ENCODE assay signal across 8 mouse cellular contexts in the genomic region with DNA sequence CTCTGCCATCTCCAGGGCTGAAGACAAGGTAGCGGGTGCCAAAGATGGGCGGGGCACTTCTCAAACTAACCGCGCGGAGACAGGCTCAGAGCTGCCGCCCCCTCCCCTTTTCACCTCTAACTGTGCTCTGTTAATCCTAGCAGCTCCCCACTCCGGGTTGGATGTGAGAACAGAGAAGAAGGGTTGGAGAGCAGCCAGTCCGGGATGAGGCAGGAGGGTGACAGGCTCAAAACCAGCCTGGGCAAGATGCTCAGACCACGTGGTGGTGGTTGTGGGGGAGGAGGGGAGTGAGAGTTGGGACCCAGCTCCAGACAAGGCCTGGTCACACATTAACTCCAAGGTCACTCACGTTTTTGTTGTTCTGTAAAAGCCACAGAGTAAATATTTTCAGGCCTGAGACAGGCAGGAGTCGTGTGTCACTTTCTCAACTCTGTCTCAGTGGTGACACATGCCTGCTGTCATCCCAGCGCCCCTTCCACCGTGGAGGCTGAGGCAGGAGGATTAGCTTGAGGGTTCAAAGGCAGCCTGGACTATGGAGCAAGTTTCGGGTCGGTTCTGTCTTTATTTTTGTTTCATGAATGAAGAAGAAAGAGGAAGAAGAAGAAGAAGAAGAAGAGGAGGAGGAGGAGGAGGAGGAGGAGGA. TPM values are rescaled to one million over a fixed set of nuclear protein-coding genes. Genes with fewer than 3 reads are reported as not detected.
DNase-seq lines count a peak whose midpoint lies in the region; ATAC-seq and TF ChIP-seq lines count a peak whose summit lies in the region.

No protein-coding gene starts in this region.

- no peaks in the 10 kb centered on the region for H3K9me3 ChIP-seq in G1E (replicated peaks)
- H3K9me3 ChIP-seq in embryonic facial prominence, embryonic 13.5 days, result no peaks in the 10 kb centered on the region
- H3K9me3 ChIP-seq in hindbrain, embryonic 11.5 days (ENCODE audit: control insufficient read depth, low read length), result no peaks in the 10 kb centered on the region

- H3K36me3 ChIP-seq in G1E (replicated peaks), result no peaks in the 10 kb centered on the region
- H3K36me3 ChIP-seq in embryonic facial prominence, embryonic 13.5 days, result no peaks in the 10 kb centered on the region
- no peaks in the 10 kb centered on the region for H3K36me3 ChIP-seq in hindbrain, embryonic 11.5 days (ENCODE audit: control insufficient read depth, insufficient read depth, low read length)

- ATAC-seq in G1E (ENCODE audit: extremely low read depth, insufficient number of reproducible peaks, low FRiP score, poor library complexity, severe bottlenecking), result no peak
- no peak for ATAC-seq in embryonic facial prominence, embryonic 13.5 days (ENCODE audit: insufficient number of reproducible peaks, insufficient read depth, low FRiP score, low TSS enrichment, low read depth)
- ATAC-seq in hindbrain, embryonic 11.5 days (ENCODE audit: low FRiP score), result no peak
- no peak for ATAC-seq in megakaryocyte progenitor cell, adult 5-6 weeks (replicated peaks; ENCODE audit: poor library complexity)

- WGBS in embryonic facial prominence, embryonic 13.5 days, result 15% methylated on average over 15 of the region's 15 CpGs
- WGBS in hindbrain, embryonic 11.5 days, result 16% methylated on average over 15 of the region's 15 CpGs

- no peak overlapping the region for H3K9ac ChIP-seq in embryonic facial prominence, embryonic 13.5 days
- H3K9ac ChIP-seq in hindbrain, embryonic 11.5 days (ENCODE audit: low read depth, low read length), result no peak overlapping the region; the same call in 1 of the 2 replicates

- no peak overlapping the region for H3K27ac ChIP-seq in embryonic facial prominence, embryonic 13.5 days
- H3K27ac ChIP-seq in hindbrain, embryonic 11.5 days (ENCODE audit: low read depth, low read length), result no peak overlapping the region

- peak; percentile 64 for DNase-seq in layer of hippocampus, adult 11-12 months (ENCODE audit: low spot score)
- DNase-seq in layer of hippocampus, adult 9-10 months (ENCODE audit: low spot score), result no peak
- no peak for DNase-seq in G1E (ENCODE audit: low spot score)
- peak; percentile 39 for DNase-seq in hindbrain, embryonic 11.5 days (ENCODE audit: low spot score)
- peak; percentile 22 to 45 for DNase-seq in layer of hippocampus, postnatal 25 days (ENCODE audit: extremely low spot score in 1 of 2, low spot score in 1 of 2)
- peak; percentile 44 for DNase-seq in neural tube, embryonic 10.5 days (ENCODE audit: extremely low spot score, low spot score)

- H3K4me3 ChIP-seq in G1E (ENCODE audit: low read depth, low read length), result peak overlapping the region; percentile 77; the same call in 1 of the 2 replicates
- peak overlapping the region; percentile 74 for H3K4me3 ChIP-seq in embryonic facial prominence, embryonic 13.5 days
- H3K4me3 ChIP-seq in hindbrain, embryonic 11.5 days (ENCODE audit: low read depth, low read length), result peak overlapping the region; percentile 81

- no peak for TF ChIP-seq CTCF in G1E (IDR thresholded peaks at IDR 0.05; ENCODE audit: low read depth, low read length)

- peak overlapping the region; percentile 89 for H3K4me2 ChIP-seq in embryonic facial prominence, embryonic 13.5 days
- H3K4me2 ChIP-seq in hindbrain, embryonic 11.5 days (replicated peaks; ENCODE audit: low read depth, low read length), result peak overlapping the region; percentile 93

- H3K27me3 ChIP-seq in G1E (ENCODE audit: insufficient read depth, low read length), result peaks cover 63% of the 10 kb centered on the region
- peaks cover 20% of the 10 kb centered on the region for H3K27me3 ChIP-seq in embryonic facial prominence, embryonic 13.5 days
- peaks cover 34% of the 10 kb centered on the region for H3K27me3 ChIP-seq in hindbrain, embryonic 11.5 days (ENCODE audit: control insufficient read depth, insufficient read depth, low read length)

- peaks cover 61% of the 10 kb centered on the region for H3K4me1 ChIP-seq in G1E (ENCODE audit: insufficient read depth, low read depth, low read length)
- peaks cover 44% of the 10 kb centered on the region for H3K4me1 ChIP-seq in embryonic facial prominence, embryonic 13.5 days
- H3K4me1 ChIP-seq in hindbrain, embryonic 11.5 days (replicated peaks; ENCODE audit: control insufficient read depth, insufficient read depth, low read length), result peaks cover 2% of the 10 kb centered on the region

RNA-seq across cellular contexts. Expression of gene Nfic, which starts 23.8 kb away (rescaled TPM):
- total RNA-seq in G1E (2014; fragmentation: Nextera tagmentation) (6.9 and 9.5 TPM in 2 replicates), G1E (2017) (0.52 and 0.66 TPM in 2 replicates)
- polyA plus RNA-seq in G1E (2012), result 16.1 and 19.3 TPM in 2 replicates
- 87.0 and 96.1 TPM in 2 replicates for polyA plus RNA-seq in embryonic facial prominence, embryonic 13.5 days (2015; fragmentation: Nextera tagmentation; extraction: Ambion mirVana)
- polyA plus RNA-seq in hindbrain, embryonic 11.5 days (2014; fragmentation: Nextera tagmentation; extraction: Ambion mirVana), result 10.9 and 11.9 TPM in 2 replicates
- total RNA-seq in layer of hippocampus, postnatal 25 days (2021), result 10 to 100 TPM; 59.5 to 66.8 TPM
- 35.5 and 36.8 TPM in 2 replicates for total RNA-seq in megakaryocyte progenitor cell, adult 5-6 weeks (2015)
- total RNA-seq in megakaryocyte progenitor cell, adult 5-6 weeks (2017), result 4.0 and 5.0 TPM in 2 replicates

RNA-seq across cellular contexts. Expression of gene Smim24, which starts 38.8 kb away (rescaled TPM):
- 6.5 and 13.8 TPM in 2 replicates for total RNA-seq in G1E (2014; fragmentation: Nextera tagmentation)
- 1.9 and 3.5 TPM in 2 replicates for total RNA-seq in G1E (2017)
- 1.6 and 1.8 TPM in 2 replicates for polyA plus RNA-seq in G1E (2012)
- 3.1 and 7.1 TPM in 2 replicates for polyA plus RNA-seq in embryonic facial prominence, embryonic 13.5 days (2015; fragmentation: Nextera tagmentation; extraction: Ambion mirVana)
- 2.7 and 4.1 TPM in 2 replicates for polyA plus RNA-seq in hindbrain, embryonic 11.5 days (2014; fragmentation: Nextera tagmentation; extraction: Ambion mirVana)
- total RNA-seq in layer of hippocampus, postnatal 25 days (2021), result 1 to 10 TPM; 1.4 to 3.1 TPM
- 31.0 and 31.4 TPM in 2 replicates for total RNA-seq in megakaryocyte progenitor cell, adult 5-6 weeks (2015)
- total RNA-seq in megakaryocyte progenitor cell, adult 5-6 weeks (2017), result 7.5 and 17.1 TPM in 2 replicates

RNA-seq across cellular contexts. Expression of gene Gm48552, which starts 42.8 kb away (rescaled TPM):
- total RNA-seq in G1E (2014; fragmentation: Nextera tagmentation) (1.2 and 3.1 TPM in 2 replicates), G1E (2017) (0.38 and 0.93 TPM in 2 replicates)
- 7.2 and 7.4 TPM in 2 replicates for polyA plus RNA-seq in G1E (2012)
- 1.2 and 1.5 TPM in 2 replicates for polyA plus RNA-seq in embryonic facial prominence, embryonic 13.5 days (2015; fragmentation: Nextera tagmentation; extraction: Ambion mirVana)
- 0.49 and 1.0 TPM in 2 replicates for polyA plus RNA-seq in hindbrain, embryonic 11.5 days (2014; fragmentation: Nextera tagmentation; extraction: Ambion mirVana)
- 1 to 10 TPM; 3.2 to 4.7 TPM for total RNA-seq in layer of hippocampus, postnatal 25 days (2021)
- total RNA-seq in megakaryocyte progenitor cell, adult 5-6 weeks (2015), result not detected in 2 replicates
- 0.46 TPM in 1 of 2 replicates, not detected in the other for total RNA-seq in megakaryocyte progenitor cell, adult 5-6 weeks (2017)

RNA-seq across cellular contexts. Expression of gene Gm48551, which starts 47.4 kb away (rescaled TPM):
- total RNA-seq in G1E (2014; fragmentation: Nextera tagmentation) (1.1 TPM in 1 of 2 replicates, not detected in the other), G1E (2017) (2.6 and 4.1 TPM in 2 replicates)
- polyA plus RNA-seq in G1E (2012), result 0.72 and 1.3 TPM in 2 replicates
- 4.1 and 5.0 TPM in 2 replicates for polyA plus RNA-seq in embryonic facial prominence, embryonic 13.5 days (2015; fragmentation: Nextera tagmentation; extraction: Ambion mirVana)
- 2.2 and 3.2 TPM in 2 replicates for polyA plus RNA-seq in hindbrain, embryonic 11.5 days (2014; fragmentation: Nextera tagmentation; extraction: Ambion mirVana)
- total RNA-seq in layer of hippocampus, postnatal 25 days (2021), result 1 to 10 TPM; 2.6 to 3.7 TPM
- 2.6 and 3.0 TPM in 2 replicates for total RNA-seq in megakaryocyte progenitor cell, adult 5-6 weeks (2015)
- 0.62 and 1.7 TPM in 2 replicates for total RNA-seq in megakaryocyte progenitor cell, adult 5-6 weeks (2017)

RNA-seq across cellular contexts. Expression of gene Dohh, which starts 47.4 kb away (rescaled TPM):
- total RNA-seq in G1E (2014; fragmentation: Nextera tagmentation) (9.6 and 11.9 TPM in 2 replicates), G1E (2017) (60.4 and 69.7 TPM in 2 replicates)
- 186 and 220 TPM in 2 replicates for polyA plus RNA-seq in G1E (2012)
- 67.8 and 71.8 TPM in 2 replicates for polyA plus RNA-seq in embryonic facial prominence, embryonic 13.5 days (2015; fragmentation: Nextera tagmentation; extraction: Ambion mirVana)
- polyA plus RNA-seq in hindbrain, embryonic 11.5 days (2014; fragmentation: Nextera tagmentation; extraction: Ambion mirVana), result 44.8 and 52.6 TPM in 2 replicates
- total RNA-seq in layer of hippocampus, postnatal 25 days (2021), result 10 to 100 TPM; 79.1 to 87.1 TPM
- 9.3 and 13.7 TPM in 2 replicates for total RNA-seq in megakaryocyte progenitor cell, adult 5-6 weeks (2015)
- 36.5 and 52.5 TPM in 2 replicates for total RNA-seq in megakaryocyte progenitor cell, adult 5-6 weeks (2017)

Comparison
In these comparisons a context has a peak if more than half of its experiments do, and no peak if none do; other contexts are left out.
1. DNase-seq: peak in layer of hippocampus, adult 11-12 months (single experiment), hindbrain, embryonic 11.5 days (single experiment), layer of hippocampus, postnatal 25 days (2 of 2) and neural tube, embryonic 10.5 days (single experiment); none in layer of hippocampus, adult 9-10 months (single experiment) and G1E (single experiment).
2. Peak in every context shown above with its lines, with median percentiles within 50 percentile points of each other: H3K4me3 ChIP-seq.